Mouse (Mus musculus): ENCODE data around the gene Fkbp11.
A peak's percentile ranks its signal among the peaks of the same experiment; 100 is the strongest.

DNA sequence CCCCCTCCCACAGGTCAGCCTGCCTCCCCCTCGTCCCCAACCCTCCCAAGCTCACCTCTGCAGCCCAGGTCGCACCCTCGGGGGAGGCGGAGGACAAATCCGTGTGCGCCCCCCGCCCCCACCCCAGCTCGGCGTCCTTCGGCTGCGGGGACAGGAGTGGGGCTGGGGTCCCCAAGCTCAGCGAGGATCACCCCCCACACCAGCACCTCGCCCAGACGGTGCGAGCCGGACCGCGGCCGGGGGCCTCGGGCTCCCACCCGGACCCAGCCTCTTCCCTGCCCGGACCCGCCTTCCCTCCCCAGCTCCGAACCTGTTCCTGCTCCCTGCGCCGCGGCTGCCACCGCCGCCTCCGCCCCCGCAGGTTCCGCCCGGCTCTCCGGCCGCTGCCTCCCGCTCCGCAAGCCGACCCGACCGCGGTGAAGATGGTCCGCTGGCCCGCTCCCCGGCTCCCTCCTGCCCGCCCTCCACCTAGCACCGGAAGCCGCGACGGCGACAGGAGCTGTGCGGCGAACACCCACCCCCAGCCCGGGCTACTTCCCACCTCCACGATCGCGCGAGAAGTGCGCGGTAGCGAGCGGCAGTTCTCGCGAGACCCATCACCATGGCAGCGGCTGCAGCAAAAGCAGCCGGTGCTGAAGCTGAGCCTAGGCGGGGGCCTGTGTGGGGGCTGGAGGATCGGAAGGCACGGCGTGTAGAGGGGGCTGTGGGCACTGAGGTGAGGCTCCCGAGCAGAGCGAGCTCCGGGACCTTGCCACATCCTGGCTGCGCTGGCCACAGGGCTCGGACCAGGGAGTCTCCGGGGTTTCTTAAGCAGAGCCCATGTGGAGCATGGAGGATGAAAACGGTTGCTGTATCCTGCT lies 34.9 kb upstream of the Fkbp11 start, which contains the start of gene Arf3:
- TF ChIP-seq CTCF (IDR thresholded peaks at IDR 0.05; ENCODE audit: extremely low read depth, insufficient read depth, low read length) (no peak), POLR2A (IDR thresholded peaks at IDR 0.05; ENCODE audit: extremely low read depth, insufficient read depth, low read length) (peak; percentile 86)

Measured in cortical plate, adult 2 months (tissue).